Mouse (Mus musculus): Measurements from ENCODE around the gene Nit1. TPM values are rescaled to one million over a fixed set of nuclear protein-coding genes. Genes with fewer than 3 reads are reported as not detected.

Gene Nit1
- polyA plus RNA-seq, 1 experiment from 2014 or later = 31.8 TPM

- H3K4me2 ChIP-seq (ENCODE audit: low read length) = peak overlapping the region; percentile 59
- no peak overlapping the region for H3K27ac ChIP-seq (replicated peaks in 1 of 2; ENCODE audit: control insufficient read depth in 1 of 2, insufficient read depth in 1 of 2, low read depth in 2 of 2, low read length in 2 of 2)
- H3K9me3 ChIP-seq (ENCODE audit: control insufficient read depth, low read length) = no peaks in the 10 kb centered on the region
- WGBS = 4% methylated on average over 31 of the region's 31 CpGs
- no peaks in the 10 kb centered on the region for H3K36me3 ChIP-seq (ENCODE audit: control insufficient read depth, insufficient read depth, low read length)
- H3K27me3 ChIP-seq (ENCODE audit: control insufficient read depth, insufficient read depth, low read length) = peaks cover 14% of the 10 kb centered on the region
- no peak; the same call in 1 of the 2 replicates for ATAC-seq (ENCODE audit: insufficient number of reproducible peaks, insufficient read depth, low FRiP score, low read depth)
- H3K9ac ChIP-seq (ENCODE audit: low read length) = peak overlapping the region; percentile 26
- peaks cover 0 to 10% of the 10 kb centered on the region in 2 experiments; a peak in 2 of 4 replicates for H3K4me1 ChIP-seq (ENCODE audit: control insufficient read depth in 2 of 2, insufficient read depth in 2 of 2, low read length in 2 of 2)
- H3K4me3 ChIP-seq (ENCODE audit: control insufficient read depth in 1 of 2, insufficient read depth in 1 of 2, low read depth in 1 of 2, low read length in 2 of 2) = peak overlapping the region; percentile 22 to 27
Observed at GRCm38 (mm10) chr1:171379935-171380599, 34.6 kb upstream of the Nit1 start.

- peaks cover 14% of the 10 kb centered on the region for H3K27me3 ChIP-seq (ENCODE audit: control insufficient read depth, insufficient read depth, low read length)
- no peak for ATAC-seq (ENCODE audit: insufficient number of reproducible peaks, insufficient read depth, low FRiP score, low read depth)
- H3K4me3 ChIP-seq (ENCODE audit: control insufficient read depth in 1 of 2, insufficient read depth in 1 of 2, low read depth in 1 of 2, low read length in 2 of 2) = no peak overlapping the region
- H3K9me3 ChIP-seq (ENCODE audit: control insufficient read depth, low read length) = no peaks in the 10 kb centered on the region
- no peaks in the 10 kb centered on the region for H3K36me3 ChIP-seq (ENCODE audit: control insufficient read depth, insufficient read depth, low read length)
- H3K27ac ChIP-seq (replicated peaks in 1 of 2; ENCODE audit: control insufficient read depth in 1 of 2, insufficient read depth in 1 of 2, low read depth in 2 of 2, low read length in 2 of 2) = no peak overlapping the region
- H3K9ac ChIP-seq (ENCODE audit: low read length) = no peak overlapping the region
- WGBS = 72% methylated on average over 6 of the region's 6 CpGs
- H3K4me1 ChIP-seq (ENCODE audit: control insufficient read depth in 2 of 2, insufficient read depth in 2 of 2, low read length in 2 of 2) = peaks cover 2 to 10% of the 10 kb centered on the region in 2 experiments; a peak in 2 of 4 replicates
- H3K4me2 ChIP-seq (ENCODE audit: low read length) = no peak overlapping the region
Observed at GRCm38 (mm10) chr1:171378298-171378697, 32.9 kb upstream of the Nit1 start.

- Histone ChIP-seq H3K36me3 (ENCODE audit: control insufficient read depth, insufficient read depth, low read length) (no peaks in the 10 kb centered on the region), H3K27ac (replicated peaks in 1 of 2; ENCODE audit: control insufficient read depth in 1 of 2, insufficient read depth in 1 of 2, low read depth in 2 of 2, low read length in 2 of 2) (no peak overlapping the region), H3K27me3 (ENCODE audit: control insufficient read depth, insufficient read depth, low read length) (peaks cover 17% of the 10 kb centered on the region), H3K4me1 (ENCODE audit: control insufficient read depth in 2 of 2, insufficient read depth in 2 of 2, low read length in 2 of 2) (peaks cover 2 to 10% of the 10 kb centered on the region in 2 experiments; a peak in 2 of 4 replicates), H3K4me2 (ENCODE audit: low read length) (no peak overlapping the region), H3K9me3 (ENCODE audit: control insufficient read depth, low read length) (no peaks in the 10 kb centered on the region), H3K4me3 (ENCODE audit: control insufficient read depth in 1 of 2, insufficient read depth in 1 of 2, low read depth in 1 of 2, low read length in 2 of 2) (no peak overlapping the region), H3K9ac (ENCODE audit: low read length) (no peak overlapping the region)
- no peak for ATAC-seq (ENCODE audit: insufficient number of reproducible peaks, insufficient read depth, low FRiP score, low read depth)
- WGBS = 45% methylated on average over 9 of the region's 9 CpGs
Observed at GRCm38 (mm10) chr1:171375646-171376097, 30.2 kb upstream of the Nit1 start.

GRCm38 (mm10) chr1:171373946-171374345 lies 28.5 kb upstream of the Nit1 start:
- Histone ChIP-seq H3K4me2 (ENCODE audit: low read length) (no peak overlapping the region), H3K9me3 (ENCODE audit: control insufficient read depth, low read length) (no peaks in the 10 kb centered on the region), H3K9ac (ENCODE audit: low read length) (no peak overlapping the region), H3K27ac (replicated peaks in 1 of 2; ENCODE audit: control insufficient read depth in 1 of 2, insufficient read depth in 1 of 2, low read depth in 2 of 2, low read length in 2 of 2) (no peak overlapping the region), H3K4me1 (ENCODE audit: control insufficient read depth in 2 of 2, insufficient read depth in 2 of 2, low read length in 2 of 2) (peaks cover 2 to 6% of the 10 kb centered on the region in 2 experiments; a peak in 2 of 4 replicates), H3K4me3 (ENCODE audit: control insufficient read depth in 1 of 2, insufficient read depth in 1 of 2, low read depth in 1 of 2, low read length in 2 of 2) (no peak overlapping the region), H3K36me3 (ENCODE audit: control insufficient read depth, insufficient read depth, low read length) (no peaks in the 10 kb centered on the region), H3K27me3 (ENCODE audit: control insufficient read depth, insufficient read depth, low read length) (peaks cover 9% of the 10 kb centered on the region; the same call in 1 of the 2 replicates)
- WGBS = 2% methylated on average over 4 of the region's 4 CpGs
- ATAC-seq (ENCODE audit: insufficient number of reproducible peaks, insufficient read depth, low FRiP score, low read depth) = no peak

GRCm38 (mm10) chr1:171372880-171373279 lies 27.4 kb upstream of the Nit1 start:
- no peak for ATAC-seq (ENCODE audit: insufficient number of reproducible peaks, insufficient read depth, low FRiP score, low read depth)
- peaks cover 9% of the 10 kb centered on the region; the same call in 1 of the 2 replicates for H3K27me3 ChIP-seq (ENCODE audit: control insufficient read depth, insufficient read depth, low read length)
- H3K4me2 ChIP-seq (ENCODE audit: low read length) = no peak overlapping the region
- H3K9me3 ChIP-seq (ENCODE audit: control insufficient read depth, low read length) = no peaks in the 10 kb centered on the region
- peaks cover 2 to 6% of the 10 kb centered on the region in 2 experiments; a peak in 2 of 4 replicates for H3K4me1 ChIP-seq (ENCODE audit: control insufficient read depth in 2 of 2, insufficient read depth in 2 of 2, low read length in 2 of 2)
- no peak overlapping the region for H3K27ac ChIP-seq (replicated peaks in 1 of 2; ENCODE audit: control insufficient read depth in 1 of 2, insufficient read depth in 1 of 2, low read depth in 2 of 2, low read length in 2 of 2)
- no peaks in the 10 kb centered on the region for H3K36me3 ChIP-seq (ENCODE audit: control insufficient read depth, insufficient read depth, low read length)
- WGBS = 55% methylated on average over 3 of the region's 3 CpGs
- H3K9ac ChIP-seq (ENCODE audit: low read length) = no peak overlapping the region
- H3K4me3 ChIP-seq (ENCODE audit: control insufficient read depth in 1 of 2, insufficient read depth in 1 of 2, low read depth in 1 of 2, low read length in 2 of 2) = no peak overlapping the region

- no peaks in the 10 kb centered on the region for H3K36me3 ChIP-seq (ENCODE audit: control insufficient read depth, insufficient read depth, low read length)
- no peak within 1 kb of the TSS for H3K27ac ChIP-seq (replicated peaks in 1 of 2; ENCODE audit: control insufficient read depth in 1 of 2, insufficient read depth in 1 of 2, low read depth in 2 of 2, low read length in 2 of 2)
- WGBS = 40% methylated on average over 20 of the region's 20 CpGs
- no peak within 1 kb of the TSS for H3K4me3 ChIP-seq (ENCODE audit: control insufficient read depth in 1 of 2, insufficient read depth in 1 of 2, low read depth in 1 of 2, low read length in 2 of 2)
- no peak within 1 kb of the TSS for H3K9ac ChIP-seq (ENCODE audit: low read length)
- no peak for ATAC-seq (ENCODE audit: insufficient number of reproducible peaks, insufficient read depth, low FRiP score, low read depth)
- no peaks in the 10 kb centered on the region for H3K9me3 ChIP-seq (ENCODE audit: control insufficient read depth, low read length)
- H3K4me2 ChIP-seq (ENCODE audit: low read length) = no peak within 1 kb of the TSS
- H3K4me1 ChIP-seq (ENCODE audit: control insufficient read depth in 2 of 2, insufficient read depth in 2 of 2, low read length in 2 of 2) = peaks cover 0 to 2% of the 10 kb centered on the region in 2 experiments; a peak in 1 of 4 replicates
- H3K27me3 ChIP-seq (ENCODE audit: control insufficient read depth, insufficient read depth, low read length) = peaks cover 9% of the 10 kb centered on the region; the same call in 1 of the 2 replicates
Observed at GRCm38 (mm10) chr1:171369845-171370556, 24.6 kb upstream of the Nit1 start, which contains the start of gene Nectin4. Nectin4 (plus strand) TSS chr1:171370099.

GRCm38 (mm10) chr1:171365934-171366333 lies 20.5 kb upstream of the Nit1 start:
- H3K27ac ChIP-seq (replicated peaks in 1 of 2; ENCODE audit: control insufficient read depth in 1 of 2, insufficient read depth in 1 of 2, low read depth in 2 of 2, low read length in 2 of 2) = no peak overlapping the region
- no peak for ATAC-seq (ENCODE audit: insufficient number of reproducible peaks, insufficient read depth, low FRiP score, low read depth)
- H3K9me3 ChIP-seq (ENCODE audit: control insufficient read depth, low read length) = no peaks in the 10 kb centered on the region
- WGBS = 65% methylated on average over 7 of the region's 7 CpGs
- H3K27me3 ChIP-seq (ENCODE audit: control insufficient read depth, insufficient read depth, low read length) = 0 out of 2 replicates have a peak, but pooled peaks cover 3% of the 10 kb centered on the region
- no peak overlapping the region for H3K4me3 ChIP-seq (ENCODE audit: control insufficient read depth in 1 of 2, insufficient read depth in 1 of 2, low read depth in 1 of 2, low read length in 2 of 2)
- no peak overlapping the region for H3K9ac ChIP-seq (ENCODE audit: low read length)
- no peaks in the 10 kb centered on the region for H3K4me1 ChIP-seq (ENCODE audit: control insufficient read depth in 2 of 2, insufficient read depth in 2 of 2, low read length in 2 of 2)
- no peak overlapping the region for H3K4me2 ChIP-seq (ENCODE audit: low read length)
- no peaks in the 10 kb centered on the region for H3K36me3 ChIP-seq (ENCODE audit: control insufficient read depth, insufficient read depth, low read length)
